ENCODE assay signal across 8 mouse cellular contexts in the genomic region with DNA sequence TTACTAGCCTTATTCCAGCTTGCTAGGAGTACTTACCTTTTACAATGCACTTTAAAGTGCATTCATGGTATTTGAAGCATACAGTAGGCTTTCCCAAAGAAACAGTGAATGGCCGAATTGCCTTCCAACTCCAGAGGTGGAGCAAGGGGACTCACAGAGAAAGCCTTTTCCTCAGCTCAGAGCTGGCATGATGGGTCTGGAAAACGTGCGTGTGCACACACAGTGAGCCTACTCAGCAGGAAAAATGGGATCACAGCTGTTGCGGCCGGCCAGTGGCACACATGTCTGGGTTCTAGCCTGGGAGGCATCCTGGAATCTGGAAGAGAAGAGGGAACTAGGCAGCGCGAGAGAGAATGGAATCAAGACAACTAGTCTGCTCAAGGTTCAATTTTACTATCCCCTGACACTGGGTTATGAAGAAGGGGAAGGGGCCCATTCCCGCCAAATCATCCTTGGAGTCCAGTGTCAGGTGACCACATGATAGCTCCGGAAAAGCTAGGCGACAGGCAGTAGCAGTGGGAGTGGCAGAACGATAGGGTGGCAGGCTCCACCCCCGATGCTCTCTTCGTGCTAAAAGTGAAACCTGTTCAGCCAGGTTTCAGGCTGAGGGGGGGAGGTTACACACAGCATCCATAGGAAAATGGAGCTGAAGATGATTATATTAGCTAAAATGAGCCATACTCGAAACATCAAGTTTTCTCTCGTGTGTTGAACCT. TPM values are rescaled to one million over a fixed set of nuclear protein-coding genes. Genes with fewer than 3 reads are reported as not detected.
A peak's percentile ranks its signal among the peaks of the same experiment; 100 is the strongest.
DNase-seq lines count a peak whose midpoint lies in the region; ATAC-seq and TF ChIP-seq lines count a peak whose summit lies in the region.

No protein-coding gene starts in this region.

- no peak for DNase-seq in lung, adult 2 months
- DNase-seq in c-Kit-positive CD71-positive TER-119-positive erythroid progenitor cells, embryonic 14.5 days (ENCODE audit: low spot score) = peak; percentile 16
- no peak for DNase-seq in hindbrain, embryonic 14.5 days (ENCODE audit: low spot score)
- no peak for DNase-seq in midbrain, embryonic 10.5 days (ENCODE audit: low spot score)
- DNase-seq in right cerebral cortex, postnatal 36 days (ENCODE audit: low spot score in 2 of 2) = no peak
- no peak for DNase-seq in right cerebral cortex, postnatal 25 days
- no peak for DNase-seq in kidney, postnatal 25 days

- H3K36me3 ChIP-seq in lung, embryonic 15.5 days = no peaks in the 10 kb centered on the region
- H3K36me3 ChIP-seq in hindbrain, embryonic 14.5 days (replicated peaks; ENCODE audit: control insufficient read depth, insufficient read depth) = no peaks in the 10 kb centered on the region
- no peaks in the 10 kb centered on the region for H3K36me3 ChIP-seq in midbrain, embryonic 10.5 days

- H3K4me1 ChIP-seq in lung, embryonic 15.5 days = peaks cover 10% of the 10 kb centered on the region; the same call in 1 of the 2 replicates
- no peaks in the 10 kb centered on the region for H3K4me1 ChIP-seq in lung, adult 2 months (ENCODE audit: control insufficient read depth, insufficient read depth, low read length)
- no peaks in the 10 kb centered on the region; the same call in 1 of the 2 replicates for H3K4me1 ChIP-seq in hindbrain, embryonic 14.5 days (replicated peaks; ENCODE audit: control insufficient read depth, insufficient read depth, low read length)
- H3K4me1 ChIP-seq in midbrain, embryonic 10.5 days = peaks cover 9% of the 10 kb centered on the region

- H3K9me3 ChIP-seq in lung, embryonic 15.5 days = no peaks in the 10 kb centered on the region
- H3K9me3 ChIP-seq in hindbrain, embryonic 14.5 days (ENCODE audit: control insufficient read depth, low read length) = no peaks in the 10 kb centered on the region
- H3K9me3 ChIP-seq in midbrain, embryonic 10.5 days (replicated peaks) = no peaks in the 10 kb centered on the region

- peak overlapping the region; percentile 13 for H3K9ac ChIP-seq in lung, embryonic 15.5 days
- H3K9ac ChIP-seq in hindbrain, embryonic 14.5 days = peak overlapping the region; percentile 20; the same call in 1 of the 2 replicates

- ATAC-seq in lung, embryonic 15.5 days (ENCODE audit: borderline replicate concordance, extremely low read depth, low FRiP score, low TSS enrichment) = no peak
- 0 out of 2 replicates have a peak, but pooled peaks have one; percentile 21 for ATAC-seq in hindbrain, embryonic 14.5 days (ENCODE audit: low FRiP score)

- H3K27me3 ChIP-seq in lung, embryonic 15.5 days = no peaks in the 10 kb centered on the region
- no peaks in the 10 kb centered on the region for H3K27me3 ChIP-seq in hindbrain, embryonic 14.5 days (ENCODE audit: control insufficient read depth, insufficient read depth, low read length)
- H3K27me3 ChIP-seq in midbrain, embryonic 10.5 days (ENCODE audit: low read depth, poor library complexity, severe bottlenecking) = peaks cover 9% of the 10 kb centered on the region

- H3K4me3 ChIP-seq in lung, embryonic 15.5 days = peak overlapping the region; percentile 34
- H3K4me3 ChIP-seq in lung, adult 2 months (replicated peaks; ENCODE audit: extremely low read depth, low read depth, low read length) = no peak overlapping the region
- H3K4me3 ChIP-seq in hindbrain, embryonic 14.5 days (replicated peaks; ENCODE audit: low read length) = peak overlapping the region; percentile 17
- peak overlapping the region; percentile 37 for H3K4me3 ChIP-seq in midbrain, embryonic 10.5 days

- TF ChIP-seq CTCF in lung, adult 2 months (IDR thresholded peaks at IDR 0.05; ENCODE audit: insufficient read depth, low read length) = no peak

- peak overlapping the region; percentile 56 for H3K4me2 ChIP-seq in lung, embryonic 15.5 days
- H3K4me2 ChIP-seq in hindbrain, embryonic 14.5 days (replicated peaks) = peak overlapping the region; percentile 45

- no peak for TF ChIP-seq POLR2A in lung, adult 2 months (IDR thresholded peaks at IDR 0.05; ENCODE audit: borderline replicate concordance, extremely low read depth, low read depth, low read length)

- 14% methylated on average over 15 of the region's 15 CpGs for WGBS in lung, embryonic 15.5 days
- WGBS in lung, adult 2 months = 11% methylated on average over 15 of the region's 15 CpGs
- WGBS in hindbrain, embryonic 14.5 days = 26% methylated on average over 15 of the region's 15 CpGs
- WGBS in midbrain, embryonic 10.5 days = 29% methylated on average over 15 of the region's 15 CpGs

- peak overlapping the region; percentile 44 for H3K27ac ChIP-seq in lung, embryonic 15.5 days
- H3K27ac ChIP-seq in hindbrain, embryonic 14.5 days = no peak overlapping the region
- H3K27ac ChIP-seq in midbrain, embryonic 10.5 days (replicated peaks) = no peak overlapping the region

RNA-seq across cellular contexts. Expression of a gene that starts 22.3 kb away (rescaled TPM):
- polyA plus RNA-seq in lung, embryonic 15.5 days (2015; fragmentation: Nextera tagmentation; extraction: Ambion mirVana) = 1.6 and 1.9 TPM in 2 replicates
- 1.8 and 9.0 TPM in 2 replicates for polyA plus RNA-seq in lung, adult 2 months (2012; rRNA removed)
- 2.8 and 3.8 TPM in 2 replicates for polyA plus RNA-seq in hindbrain, embryonic 14.5 days (2014; fragmentation: Nextera tagmentation; extraction: Ambion mirVana)
- 0.21 TPM in 2 replicates for polyA plus RNA-seq in midbrain, embryonic 10.5 days (2016; fragmentation: Nextera tagmentation; extraction: Ambion mirVana)

RNA-seq across cellular contexts. Expression of a gene that starts 27.8 kb away (rescaled TPM):
- polyA plus RNA-seq in lung, embryonic 15.5 days (2015; fragmentation: Nextera tagmentation; extraction: Ambion mirVana) = 9.1 and 9.8 TPM in 2 replicates
- 3.8 TPM in 2 replicates for polyA plus RNA-seq in lung, adult 2 months (2012; rRNA removed)
- polyA plus RNA-seq in hindbrain, embryonic 14.5 days (2014; fragmentation: Nextera tagmentation; extraction: Ambion mirVana) = 15.8 and 16.5 TPM in 2 replicates
- polyA plus RNA-seq in midbrain, embryonic 10.5 days (2016; fragmentation: Nextera tagmentation; extraction: Ambion mirVana) = 7.1 and 8.2 TPM in 2 replicates

RNA-seq across cellular contexts. Expression of a gene that starts 54.9 kb away (rescaled TPM):
- polyA plus RNA-seq in lung, embryonic 15.5 days (2015; fragmentation: Nextera tagmentation; extraction: Ambion mirVana) = 13.5 and 16.8 TPM in 2 replicates
- polyA plus RNA-seq in lung, adult 2 months (2012; rRNA removed) = 16.6 and 19.5 TPM in 2 replicates
- 26.6 and 28.9 TPM in 2 replicates for polyA plus RNA-seq in hindbrain, embryonic 14.5 days (2014; fragmentation: Nextera tagmentation; extraction: Ambion mirVana)
- 15.0 and 19.7 TPM in 2 replicates for polyA plus RNA-seq in midbrain, embryonic 10.5 days (2016; fragmentation: Nextera tagmentation; extraction: Ambion mirVana)
